Mouse (Mus musculus): Measurements from ENCODE around the gene Sec31b. TPM values are rescaled to one million over a fixed set of nuclear protein-coding genes. Genes with fewer than 3 reads are reported as not detected.

The Sec31b gene
- total RNA-seq (2021), result 1 to 10 TPM; 6.5 to 9.2 TPM
- long read RNA-seq, experiment 1, transcript Sec31b-201 (26 exons, 3,939 nt), result major isoform, 6 of 19 reads
- long read RNA-seq, experiment 1, partial matches to known transcripts, result 4 of 19 reads
- long read RNA-seq, experiment 1, other reads (novel, unspliced or antisense), result 9 of 19 reads
- long read RNA-seq, experiment 2, transcript Sec31b-201 (26 exons, 3,939 nt), result major isoform, 6 of 17 reads
- long read RNA-seq, experiment 2, partial matches to known transcripts, result 5 of 17 reads
- long read RNA-seq, experiment 2, other reads (novel, unspliced or antisense), result 4 of 17 reads

DNA sequence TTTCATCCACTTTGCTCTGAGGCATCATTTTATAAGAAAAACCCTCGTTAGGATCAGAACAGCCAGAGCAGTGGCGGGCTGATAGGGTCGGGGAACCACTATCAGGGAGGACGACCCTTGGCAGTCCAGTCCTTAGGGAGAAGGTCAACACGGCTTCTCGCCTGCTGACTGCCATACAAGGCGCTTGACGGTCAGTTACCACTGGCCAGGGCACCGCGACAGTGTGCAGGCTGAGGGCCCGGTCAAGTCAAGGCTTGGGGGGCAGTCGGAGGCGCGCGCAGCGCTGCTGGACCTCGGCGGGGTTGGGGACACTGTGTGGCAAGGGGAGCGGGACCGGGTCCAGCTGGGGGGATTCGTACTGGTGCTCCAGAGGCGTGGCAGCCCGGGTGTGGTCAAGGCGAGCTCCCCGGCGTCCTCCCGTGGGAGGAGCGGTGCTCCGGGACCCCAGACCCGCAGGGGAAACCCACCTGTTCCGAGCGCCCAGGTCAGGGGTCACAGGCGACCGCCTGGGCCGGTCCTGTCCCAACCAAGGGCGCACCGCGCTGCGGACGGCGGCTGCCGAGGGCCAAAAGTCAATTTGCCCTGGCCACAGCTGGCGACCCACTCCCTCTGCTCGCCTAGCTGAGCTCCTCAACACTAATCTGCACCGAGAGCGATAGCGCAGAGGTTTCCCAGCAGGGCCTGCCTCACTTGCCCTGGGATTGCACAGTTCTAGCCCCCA is at the start of gene Sec31b:
Gene Sec31b, minus strand, starts transcription at position 544 of the 721 bp plus-strand sequence.
- DNase-seq, result peak; percentile 62
- intact Hi-C loops (cut with DNase I; ENCODE audit: low total_unique reads), result no loop called here

DNA sequence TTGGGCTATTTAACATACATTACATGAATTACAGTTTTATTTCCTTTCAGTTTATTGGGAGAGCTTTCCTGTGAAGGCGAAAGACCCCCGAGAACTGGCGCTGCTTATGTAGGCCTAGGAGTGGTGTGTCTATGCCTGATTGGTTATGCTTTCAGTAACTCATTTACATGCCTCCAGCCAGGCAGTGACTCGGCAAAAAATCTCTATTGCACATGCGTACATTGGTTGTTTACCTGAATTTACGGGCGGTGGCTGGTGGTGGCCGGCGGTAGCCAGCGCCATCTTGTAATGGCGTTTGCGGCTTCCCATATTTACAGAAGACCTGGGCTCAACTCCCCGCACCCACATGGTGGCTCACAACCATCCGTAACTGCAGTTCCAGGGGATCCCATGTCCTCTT is 48.5 kb upstream of the Sec31b start:
- intact Hi-C loops (cut with DNase I; ENCODE audit: low total_unique reads), result no loop called here
- no peak for DNase-seq

DNA sequence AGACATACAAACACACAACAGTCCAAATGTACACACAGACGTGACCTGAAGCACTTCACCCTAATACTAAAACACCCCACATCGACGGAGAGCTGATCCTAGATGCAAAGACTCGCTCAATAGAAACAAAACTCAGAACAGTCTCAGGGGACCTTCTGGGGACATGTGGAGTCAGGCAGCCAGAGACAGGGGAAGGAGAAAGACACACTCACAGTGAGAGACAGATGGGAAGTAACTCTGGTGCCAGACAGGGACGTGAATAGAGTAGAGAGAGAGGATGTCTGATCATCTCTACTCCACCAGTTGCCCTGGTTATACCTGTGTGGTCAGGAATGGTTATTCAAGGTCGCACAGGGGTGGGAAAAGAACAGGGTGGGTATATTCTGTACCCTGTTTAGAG is 46.0 kb upstream of the Sec31b start:
- intact Hi-C loops (cut with DNase I; ENCODE audit: low total_unique reads), result no loop called here
- no peak for DNase-seq

DNA sequence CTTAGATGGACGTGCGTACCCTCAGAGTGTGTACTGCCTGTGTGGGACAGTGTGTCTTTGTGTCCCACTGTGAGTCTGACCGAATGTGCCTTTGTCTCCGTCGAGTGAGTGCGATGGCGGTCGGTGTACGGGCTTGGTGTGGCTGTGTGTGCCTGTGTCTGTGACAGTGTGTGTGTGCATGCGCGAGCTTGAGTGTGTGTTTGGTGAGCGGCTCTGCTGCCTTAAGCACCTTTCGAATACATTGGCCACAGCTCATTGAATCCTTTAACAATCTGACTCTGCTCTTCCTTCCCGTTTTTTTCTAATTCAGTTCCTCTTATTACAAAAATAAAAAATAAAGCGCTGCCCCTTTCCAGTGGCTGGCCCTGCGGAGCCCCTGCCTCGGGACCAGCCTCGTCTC is 45.3 kb upstream of the Sec31b start:
- DNase-seq, result no peak
- intact Hi-C loops (cut with DNase I; ENCODE audit: low total_unique reads), result no loop called here

DNA sequence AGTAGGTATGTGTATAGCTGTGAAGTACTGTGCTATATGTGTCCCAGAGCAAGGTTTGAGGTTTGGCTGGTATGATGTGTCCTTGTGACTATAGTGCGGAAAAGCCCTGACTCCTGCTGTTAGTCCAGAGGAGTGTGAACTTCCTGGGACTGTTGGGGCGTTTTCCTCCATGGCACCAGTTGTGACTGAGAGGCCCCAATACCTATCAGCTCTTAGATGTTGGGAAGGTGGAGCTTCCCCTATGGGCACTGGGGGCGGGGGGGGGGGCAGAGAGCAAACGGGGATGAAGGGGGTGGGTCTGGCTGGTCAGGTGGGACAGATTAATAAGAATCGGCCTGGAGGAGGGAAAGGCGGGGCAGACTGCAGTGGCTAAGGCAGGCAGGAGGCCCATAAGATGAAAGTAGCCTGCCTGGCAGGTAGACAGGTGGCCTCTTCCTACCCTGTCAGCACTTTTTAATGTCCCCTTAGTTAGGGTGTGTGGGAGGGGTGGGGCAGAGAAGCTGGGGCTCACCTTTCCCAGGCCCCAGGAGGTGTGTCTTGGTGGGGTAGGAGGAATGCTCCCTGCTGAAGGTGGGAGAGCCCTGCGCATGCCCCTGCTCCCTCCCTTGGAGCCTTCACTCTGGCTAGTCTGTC is 44.0 kb upstream of the Sec31b start:
- intact Hi-C loops (cut with DNase I; ENCODE audit: low total_unique reads), result no loop called here
- no peak for DNase-seq

DNA sequence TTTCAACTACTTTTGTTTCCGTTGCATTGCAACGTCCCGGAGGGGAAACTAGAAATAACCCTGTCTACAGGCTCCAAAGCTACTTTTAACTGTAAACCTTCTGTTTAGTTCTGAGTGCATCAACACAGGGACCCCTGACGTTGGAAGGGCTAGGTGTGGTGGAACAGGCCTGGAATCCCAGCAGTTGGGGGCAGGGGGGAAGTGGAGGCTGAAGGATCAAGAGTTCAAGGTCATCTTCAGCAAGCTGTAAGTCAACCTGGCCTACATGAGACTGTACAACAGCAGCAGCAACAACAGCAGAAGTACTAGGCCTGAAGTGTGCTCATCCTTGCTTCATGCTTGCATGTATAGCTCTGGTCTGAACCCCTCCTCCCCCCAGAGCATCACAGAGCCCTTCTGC is 42.4 kb upstream of the Sec31b start:
- intact Hi-C loops (cut with DNase I; ENCODE audit: low total_unique reads), result no loop called here

DNA sequence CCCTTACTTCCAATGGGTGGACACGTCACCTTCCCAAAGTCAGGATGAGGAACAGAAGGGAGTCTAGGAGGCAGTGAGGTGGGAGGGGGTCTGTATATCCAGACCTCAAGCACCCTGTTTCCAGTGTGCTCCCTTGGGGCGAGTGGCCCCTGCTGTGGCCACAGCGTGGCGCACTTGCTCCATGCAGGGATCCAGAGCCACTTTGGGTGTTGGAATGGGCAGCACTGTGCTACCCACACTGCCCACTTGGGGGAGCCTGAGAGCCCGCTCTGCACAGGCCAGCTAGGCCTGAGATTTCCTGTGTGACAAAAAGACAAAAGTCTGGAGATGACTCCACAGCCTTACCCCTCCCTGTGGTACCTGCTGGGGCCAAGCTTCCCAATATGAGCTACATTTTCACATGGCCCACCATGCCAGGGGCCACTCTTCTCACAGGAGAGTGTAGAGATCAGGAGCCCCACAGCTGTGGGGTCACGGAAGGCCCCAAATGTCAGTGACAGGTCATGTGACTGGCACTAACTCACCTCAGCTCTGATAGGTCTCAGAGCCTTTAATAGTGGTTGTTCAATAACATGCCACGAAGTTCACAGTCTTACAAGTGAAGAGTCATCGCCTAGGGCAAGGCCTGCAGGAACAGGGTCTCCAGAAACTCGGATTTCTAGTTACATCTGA is 37.1 kb upstream of the Sec31b start:
- intact Hi-C loops (cut with DNase I; ENCODE audit: low total_unique reads), result loop anchor here (5.0 kb wide), 2 partner anchors 175 to 315 kb away; partner anchors contain the start of gene Pax2

More for the DNA sequence above, 42.4 kb upstream of the Sec31b start:
- no peak for DNase-seq

DNA sequence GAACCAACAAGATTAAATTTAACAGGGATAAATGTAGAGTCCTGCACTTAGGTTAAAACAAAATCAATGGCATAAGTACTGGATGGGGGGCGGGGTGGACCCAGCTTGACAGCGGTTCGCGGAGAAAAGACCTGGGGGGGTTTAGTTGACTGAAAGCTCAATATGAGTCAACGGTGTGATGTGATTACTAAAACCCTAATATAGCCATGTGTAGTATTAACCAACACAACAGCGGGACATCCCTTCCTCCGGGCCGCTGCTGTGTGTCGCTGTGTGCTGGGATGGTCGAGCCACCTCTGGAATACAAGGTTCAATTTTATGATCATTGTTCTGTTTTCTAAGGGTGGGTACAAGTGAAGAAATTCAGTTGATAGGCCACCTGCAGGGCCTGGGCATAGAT is 36.4 kb upstream of the Sec31b start:
- DNase-seq, result no peak
- intact Hi-C loops (cut with DNase I; ENCODE audit: low total_unique reads), result loop anchor here (5.0 kb wide), 2 partner anchors 175 to 315 kb away; partner anchors contain the start of gene Pax2

More for the DNA sequence above, 37.1 kb upstream of the Sec31b start:
- DNase-seq, result peak; percentile 90

DNA sequence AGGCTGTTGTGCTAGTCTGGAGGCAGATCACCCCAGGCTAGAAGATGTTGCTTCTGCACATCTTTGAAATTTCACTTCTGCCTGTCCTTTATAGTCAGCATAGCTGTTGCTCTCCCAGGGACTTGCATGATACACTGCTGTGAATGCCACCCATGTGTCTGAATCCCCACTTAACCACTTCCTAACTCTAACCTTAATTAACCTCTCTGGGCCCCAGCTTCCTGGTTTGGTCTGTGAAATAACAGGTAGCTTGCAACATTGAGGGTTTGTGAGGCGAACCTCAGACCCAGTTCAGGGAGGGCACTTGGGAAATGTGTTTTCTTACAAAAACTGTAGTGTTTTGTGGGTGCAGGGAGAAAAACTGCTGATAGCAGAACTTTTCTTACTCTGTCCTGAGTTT is 32.4 kb upstream of the Sec31b start:
- no peak for DNase-seq
- intact Hi-C loops (cut with DNase I; ENCODE audit: low total_unique reads), result no loop called here

DNA sequence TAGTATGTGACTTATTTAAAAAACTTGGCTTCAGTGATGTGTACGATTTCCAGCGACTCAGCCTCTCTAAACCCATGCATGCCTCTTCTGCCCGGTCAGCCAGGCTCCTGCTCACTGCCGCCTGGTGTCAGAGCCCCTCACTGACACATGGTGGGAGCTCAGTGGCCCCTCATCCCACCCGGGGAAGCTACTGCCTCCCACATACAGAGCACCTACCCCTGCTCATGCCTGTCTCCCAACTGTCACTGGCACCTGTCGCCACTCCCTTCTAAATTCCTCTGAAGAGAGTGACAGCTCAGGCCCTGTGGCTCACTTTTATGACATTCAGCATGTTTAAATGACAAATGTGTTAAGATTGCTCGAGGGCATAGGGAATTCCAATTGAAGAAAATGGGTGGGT is 30.6 kb upstream of the Sec31b start:
- no peak for DNase-seq
- intact Hi-C loops (cut with DNase I; ENCODE audit: low total_unique reads), result no loop called here

DNA sequence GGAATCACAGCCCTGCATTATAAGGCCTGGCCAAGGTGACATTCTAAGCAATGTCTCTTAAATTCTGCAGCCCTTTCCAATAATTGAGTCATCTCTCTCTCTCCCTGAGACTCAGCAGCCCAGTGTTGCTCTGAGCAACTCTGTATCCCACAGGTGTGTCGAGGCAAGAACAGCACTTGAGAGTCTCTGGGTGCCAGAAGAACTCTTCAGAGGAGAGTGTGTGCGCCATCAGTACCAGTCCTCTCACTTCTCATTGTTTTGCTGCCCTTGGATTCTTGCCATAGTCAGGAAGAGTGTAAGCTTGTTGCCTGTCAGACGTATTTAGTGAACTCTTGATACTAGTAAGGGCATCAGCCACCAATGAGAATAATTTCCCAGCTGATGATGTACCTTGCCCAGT is 22.1 kb upstream of the Sec31b start:
- no peak for DNase-seq
- intact Hi-C loops (cut with DNase I; ENCODE audit: low total_unique reads), result no loop called here

DNA sequence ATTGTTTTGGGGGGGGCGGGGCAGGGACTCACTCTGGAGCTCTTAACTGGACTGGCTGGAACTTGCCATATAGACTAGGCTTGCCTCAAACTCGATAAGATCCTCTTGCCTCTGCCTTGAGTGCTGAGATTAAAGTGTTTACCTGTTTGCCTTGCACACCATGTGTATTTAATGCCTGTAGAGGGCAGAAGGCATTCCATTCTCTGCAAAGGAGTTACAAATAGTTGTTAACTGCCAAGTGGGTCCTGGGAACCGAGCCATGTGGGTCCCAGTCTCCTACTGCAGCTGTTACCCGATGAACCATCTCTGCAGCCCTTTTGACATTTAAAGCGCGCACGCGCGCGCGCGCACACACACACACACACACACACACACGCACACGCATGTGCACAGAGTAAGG is 18.3 kb upstream of the Sec31b start:
- intact Hi-C loops (cut with DNase I; ENCODE audit: low total_unique reads), result no loop called here

DNA sequence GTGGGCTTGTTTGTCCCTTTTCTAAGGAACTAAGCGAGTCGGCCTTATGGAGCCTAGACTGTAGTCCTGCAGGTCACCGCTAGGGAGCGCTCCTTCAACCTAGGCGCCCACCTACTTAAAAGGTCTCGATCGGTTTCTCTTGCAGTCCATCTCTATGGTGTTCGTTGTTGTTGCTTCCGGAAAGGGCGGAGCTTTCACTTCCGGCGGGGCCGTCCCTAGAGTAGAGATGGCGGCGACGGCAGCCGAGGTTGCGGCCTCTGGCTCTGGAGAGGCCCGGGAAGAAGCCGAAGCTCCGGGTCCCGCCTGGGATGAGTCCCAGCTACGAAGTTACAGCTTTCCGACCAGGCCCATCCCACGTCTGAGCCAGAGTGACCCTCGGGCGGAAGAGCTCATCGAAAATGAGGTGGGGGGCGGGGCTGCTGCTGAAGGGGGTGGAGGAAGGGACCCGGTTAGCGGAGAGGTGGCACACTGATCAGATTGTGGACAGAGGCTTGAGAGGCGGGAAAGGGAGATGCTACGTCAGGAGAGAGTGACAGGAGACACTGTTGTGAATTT is 17.1 kb upstream of the Sec31b start, which contains the start of gene Hif1an:
Gene Hif1an, plus strand, starts transcription at position 199 of the 555 bp plus-strand sequence.
- peak; percentile 90 for DNase-seq
- intact Hi-C loops (cut with DNase I; ENCODE audit: low total_unique reads), result no loop called here

More for the DNA sequence above, 18.3 kb upstream of the Sec31b start:
- DNase-seq, result no peak

DNA sequence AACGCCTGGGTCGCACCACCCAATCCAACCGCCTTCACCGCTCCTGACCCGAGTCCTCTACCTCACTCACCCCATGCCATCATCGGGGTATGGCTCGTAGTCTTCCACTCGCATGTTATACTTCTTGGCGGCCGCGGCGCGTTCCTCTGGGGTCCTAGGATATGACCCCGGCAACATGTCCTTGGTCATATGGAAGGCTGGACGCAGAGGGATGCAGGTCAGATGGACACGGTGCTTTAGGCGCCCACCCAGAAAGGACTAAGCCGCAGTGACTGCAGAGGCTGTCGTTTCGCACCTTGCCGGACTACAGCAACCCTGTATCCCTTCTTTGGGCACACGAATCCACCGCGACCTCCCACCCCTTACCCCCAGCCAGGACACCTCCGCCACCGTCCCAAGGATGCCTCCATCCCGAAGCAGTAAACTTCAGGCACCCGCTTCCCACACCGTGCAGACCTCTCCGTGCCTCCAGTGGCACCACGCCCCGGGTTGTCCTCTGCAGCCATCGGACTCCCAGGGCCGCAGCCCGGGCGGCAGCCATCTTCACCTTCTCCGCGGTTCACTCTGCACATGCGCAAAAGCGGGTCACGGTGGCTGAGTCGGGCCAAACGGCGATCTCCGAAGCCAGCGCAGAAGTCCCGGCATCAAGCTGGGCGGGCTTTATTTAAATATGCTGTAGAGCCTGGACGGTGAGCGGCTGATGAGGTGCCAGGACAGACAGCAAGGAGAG is 9.4 kb upstream of the Sec31b start, which contains the start of gene Ndufb8:
Gene Ndufb8, minus strand, starts transcription at position 580 of the 730 bp plus-strand sequence.
- intact Hi-C loops (cut with DNase I; ENCODE audit: low total_unique reads), result no loop called here

DNA sequence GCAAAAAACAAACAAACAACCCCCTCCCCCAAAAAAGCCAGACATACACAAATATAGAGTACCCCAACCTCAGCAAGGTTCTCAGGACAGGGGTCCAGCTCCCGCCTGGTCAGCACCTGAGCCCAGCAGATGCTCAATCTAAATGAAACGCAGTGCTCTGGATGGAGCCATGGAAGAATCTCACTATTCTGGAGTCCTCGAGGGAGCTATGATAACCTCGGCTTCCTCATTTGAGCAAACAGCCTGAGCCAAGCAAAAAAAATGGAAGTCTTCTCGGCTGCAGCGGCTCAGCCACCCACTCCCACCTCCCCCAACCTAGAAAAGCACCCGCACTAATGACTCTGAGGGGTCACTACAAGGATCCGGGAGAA is 8.8 kb upstream of the Sec31b start:
- no peak for DNase-seq
- intact Hi-C loops (cut with DNase I; ENCODE audit: low total_unique reads), result no loop called here

More for the DNA sequence above, 9.4 kb upstream of the Sec31b start, which contains the start of gene Ndufb8:
- DNase-seq, result peak; percentile 96

DNA sequence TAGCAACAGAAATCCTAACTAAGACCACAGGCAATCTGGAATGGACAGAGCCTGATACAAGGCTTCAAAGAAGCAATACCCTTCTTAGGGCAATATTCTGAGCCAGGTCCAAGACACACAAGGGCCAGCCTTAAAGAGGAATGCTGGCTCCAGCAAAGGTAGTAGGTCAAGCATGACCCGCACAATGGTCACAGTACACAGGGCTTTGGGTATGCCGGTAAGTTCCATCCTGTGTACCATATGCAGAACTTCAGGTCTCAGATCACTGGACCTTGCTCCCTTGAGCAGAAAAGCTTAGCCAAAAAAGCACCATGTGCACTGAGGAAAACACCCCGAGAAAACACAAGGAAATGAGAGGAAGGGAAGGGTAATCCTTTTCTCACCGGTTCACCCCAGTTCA is 7.6 kb upstream of the Sec31b start:
- no peak for DNase-seq
- intact Hi-C loops (cut with DNase I; ENCODE audit: low total_unique reads), result no loop called here

DNA sequence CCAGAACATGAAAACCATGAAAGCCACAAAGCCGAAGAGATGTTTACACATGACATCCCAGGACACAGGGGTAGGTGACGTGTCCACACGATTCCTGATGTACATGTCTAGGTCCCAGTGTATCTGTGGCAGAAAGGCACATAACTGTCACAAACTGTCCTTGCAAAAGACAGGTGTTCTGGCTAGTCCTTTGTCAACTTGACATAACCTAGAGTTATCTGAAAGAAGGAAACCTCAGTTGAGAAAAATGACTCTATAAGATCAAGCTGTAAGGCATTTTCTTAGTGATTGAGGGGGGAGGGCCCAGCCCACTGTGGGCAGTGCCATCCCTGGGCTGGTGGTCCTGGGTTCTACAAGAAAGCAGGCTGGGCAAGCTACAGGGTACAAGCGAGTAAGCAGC is 7.1 kb upstream of the Sec31b start, which contains the start of gene Gm20538:
Gene Gm20538, minus strand, starts transcription at position 101 of the 400 bp plus-strand sequence.
- intact Hi-C loops (cut with DNase I; ENCODE audit: low total_unique reads), result no loop called here
- no peak for DNase-seq

DNA sequence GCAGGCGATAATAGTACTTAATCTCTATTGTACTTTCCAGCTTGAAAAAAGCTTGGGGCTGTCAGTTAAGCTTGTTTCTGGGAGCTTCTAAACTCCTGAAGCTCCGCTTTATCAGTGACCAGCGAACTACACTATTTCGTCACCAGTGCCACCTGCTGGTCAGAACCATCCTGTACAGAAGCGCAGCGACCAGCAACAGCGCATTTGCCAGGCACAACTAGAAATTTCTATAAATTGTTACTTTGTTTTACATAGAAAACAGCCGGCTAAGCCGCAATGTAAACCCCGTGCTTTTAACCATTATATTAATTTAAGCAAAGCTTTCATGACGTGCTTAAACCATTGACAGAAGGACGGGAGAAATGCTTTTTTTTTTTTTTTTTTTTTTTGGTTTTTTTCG is 889 bp downstream of the Sec31b start:
- intact Hi-C loops (cut with DNase I; ENCODE audit: low total_unique reads), result no loop called here
- peak; percentile 77 for DNase-seq

DNA sequence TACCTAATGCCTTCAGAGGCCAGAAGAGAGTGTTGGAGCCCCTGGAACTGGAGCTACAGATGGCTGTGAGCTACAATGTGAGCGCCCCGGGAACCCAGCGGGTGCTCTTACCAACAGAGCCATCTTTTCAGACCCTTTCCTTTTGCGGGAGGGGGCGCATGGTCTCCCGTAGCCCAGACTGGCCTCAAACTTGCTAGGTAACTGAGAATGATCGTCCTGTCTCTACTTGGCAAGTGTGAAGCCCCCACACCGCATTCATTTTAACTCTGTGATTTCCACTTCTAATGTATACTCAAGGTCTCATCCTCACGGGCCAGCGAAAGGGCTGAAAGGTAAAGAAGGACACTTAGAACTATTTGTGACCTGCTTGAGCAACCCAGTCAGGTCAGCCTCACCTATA is 1.3 kb downstream of the Sec31b start:
- no peak for DNase-seq
- intact Hi-C loops (cut with DNase I; ENCODE audit: low total_unique reads), result no loop called here
